Mouse (Mus musculus) embryonic facial prominence, embryonic 15.5 days (tissue): ENCODE data around the gene 1700003E16Rik. TPM values are rescaled to one million over a fixed set of nuclear protein-coding genes. Genes with fewer than 3 reads are reported as not detected.

Experiments
- ATAC-seq: fragments of 200-750 bp; cut with Nextera tagmentation; 2 replicates; pipeline ENCODE4 v1.8.0; 2017; ENCODE audit warnings: low read depth, moderate TSS enrichment; ENCODE audit not compliant: insufficient number of reproducible peaks, low FRiP score, low TSS enrichment
- H3K27ac ChIP-seq: fragments of 300-500 bp; sonication (generic); replicated peaks from 2 replicates; pipeline ENCODE4 v1.5.1; 2015; ENCODE audit warnings: mild to moderate bottlenecking, inconsistent platforms
- H3K27me3 ChIP-seq: fragments of 300-500 bp; sonication (generic); 2 replicates; pipeline ENCODE4 v1.6.1; 2015; ENCODE audit warnings: inconsistent platforms
- H3K36me3 ChIP-seq: fragments of 300-500 bp; sonication (generic); 2 replicates; pipeline ENCODE4 v1.6.1; 2015; ENCODE audit warnings: mild to moderate bottlenecking, inconsistent platforms
- H3K4me1 ChIP-seq: fragments of 300-500 bp; sonication (generic); 2 replicates; pipeline ENCODE4 v1.6.1; 2015; ENCODE audit warnings: inconsistent platforms
- H3K4me2 ChIP-seq: fragments of 300-500 bp; sonication (generic); replicated peaks from 2 replicates; pipeline ENCODE4 v1.6.1; 2015; ENCODE audit warnings: mild to moderate bottlenecking, inconsistent platforms
- H3K4me3 ChIP-seq: fragments of 300-500 bp; sonication (generic); replicated peaks from 2 replicates; pipeline ENCODE4 v1.5.1; 2015; ENCODE audit warnings: mild to moderate bottlenecking, inconsistent platforms
- H3K9ac ChIP-seq: fragments of 300-500 bp; sonication (generic); 2 replicates; pipeline ENCODE4 v1.6.1; 2015; ENCODE audit warnings: inconsistent platforms
- H3K9me3 ChIP-seq: fragments of 300-500 bp; sonication (generic); replicated peaks from 2 replicates; pipeline ENCODE4 v1.6.1; 2016; ENCODE audit warnings: inconsistent platforms
- WGBS: fragments of 180-500 bp; shearing (Covaris S2); methylation state at CpG from one replicate; pipeline ENCODE4 v1.1.7; 2015; 5-methylcytosine and 5-hydroxymethylcytosine counted together
- polyA plus RNA-seq: library from polyadenylated mRNA; unstranded; fragments of >200 nt; fragmentation: Nextera tagmentation; extraction: Ambion mirVana; gene quantifications from 2 replicates; pipeline ENCODE4 v1.2.1, GENCODE M21; 2015

1700003E16Rik gene
- polyA plus RNA-seq, 1 experiment from 2014 or later: 17.2 TPM

GRCm38 (mm10) chr6:83132176-83132919 lies 23.9 kb upstream of the 1700003E16Rik start:
- H3K4me1 ChIP-seq: peaks cover 22% of the 10 kb centered on the region
- H3K36me3 ChIP-seq: no peaks in the 10 kb centered on the region
- no peak overlapping the region for H3K9ac ChIP-seq
- no peak overlapping the region for H3K4me3 ChIP-seq
- ATAC-seq: no peak
- 84% methylated on average over 9 of the region's 9 CpGs for WGBS
- no peaks in the 10 kb centered on the region for H3K27me3 ChIP-seq
- H3K4me2 ChIP-seq: no peak overlapping the region
- H3K9me3 ChIP-seq: no peaks in the 10 kb centered on the region
- H3K27ac ChIP-seq: no peak overlapping the region

- no peak for ATAC-seq
- Histone ChIP-seq H3K9me3 (no peaks in the 10 kb centered on the region), H3K4me1 (peaks cover 38% of the 10 kb centered on the region), H3K36me3 (no peaks in the 10 kb centered on the region), H3K4me2 (no peak overlapping the region), H3K27ac (no peak overlapping the region), H3K9ac (no peak overlapping the region), H3K27me3 (no peaks in the 10 kb centered on the region), H3K4me3 (no peak overlapping the region)
- WGBS: 68% methylated on average over 3 of the region's 3 CpGs
Observed at GRCm38 (mm10) chr6:83134226-83134625, 22.0 kb upstream of the 1700003E16Rik start.

GRCm38 (mm10) chr6:83134951-83135513 lies 21.2 kb upstream of the 1700003E16Rik start, which contains the start of gene Rtkn:
TSS of gene Rtkn (plus strand) at chr6:83135463.
- WGBS: 54% methylated on average over 7 of the region's 7 CpGs
- peak within 1 kb of the TSS; percentile 62 for H3K9ac ChIP-seq
- no peaks in the 10 kb centered on the region for H3K27me3 ChIP-seq
- ATAC-seq: no peak
- peak within 1 kb of the TSS; percentile 72 for H3K4me2 ChIP-seq
- no peaks in the 10 kb centered on the region for H3K36me3 ChIP-seq
- peak within 1 kb of the TSS; percentile 100 for H3K27ac ChIP-seq
- H3K9me3 ChIP-seq: no peaks in the 10 kb centered on the region
- H3K4me1 ChIP-seq: peaks cover 46% of the 10 kb centered on the region
- peak within 1 kb of the TSS; percentile 52 for H3K4me3 ChIP-seq

- no peaks in the 10 kb centered on the region for H3K27me3 ChIP-seq
- 6% methylated on average over 37 of the region's 37 CpGs for WGBS
Observed at GRCm38 (mm10) chr6:83135571-83136161, 20.5 kb upstream of the 1700003E16Rik start.

GRCm38 (mm10) chr6:83136291-83136880 lies 19.8 kb upstream of the 1700003E16Rik start:
- H3K4me1 ChIP-seq: peaks cover 51% of the 10 kb centered on the region
- no peaks in the 10 kb centered on the region for H3K9me3 ChIP-seq
- ATAC-seq: no peak
- no peaks in the 10 kb centered on the region for H3K27me3 ChIP-seq
- H3K9ac ChIP-seq: peak overlapping the region; percentile 62
- H3K4me3 ChIP-seq: peak overlapping the region; percentile 52
- peak overlapping the region; percentile 72 for H3K4me2 ChIP-seq
- H3K27ac ChIP-seq: peak overlapping the region; percentile 100
- WGBS: 10% methylated on average over 5 of the region's 5 CpGs
- no peaks in the 10 kb centered on the region for H3K36me3 ChIP-seq

More at GRCm38 (mm10) chr6:83135571-83136161, 20.5 kb upstream of the 1700003E16Rik start:
- no peaks in the 10 kb centered on the region for H3K9me3 ChIP-seq
- ATAC-seq: no peak
- peaks cover 48% of the 10 kb centered on the region for H3K4me1 ChIP-seq
- H3K27ac ChIP-seq: peak overlapping the region; percentile 100
- H3K36me3 ChIP-seq: no peaks in the 10 kb centered on the region
- peak overlapping the region; percentile 52 for H3K4me3 ChIP-seq
- H3K9ac ChIP-seq: peak overlapping the region; percentile 62
- H3K4me2 ChIP-seq: peak overlapping the region; percentile 72

GRCm38 (mm10) chr6:83136881-83137575 lies 19.2 kb upstream of the 1700003E16Rik start:
- WGBS: under 1% methylated on average over 26 of the region's 26 CpGs
- H3K4me3 ChIP-seq: peak overlapping the region; percentile 52
- H3K4me1 ChIP-seq: peaks cover 58% of the 10 kb centered on the region
- ATAC-seq: peak; percentile 85
- peak overlapping the region; percentile 72 for H3K4me2 ChIP-seq
- H3K9ac ChIP-seq: peak overlapping the region; percentile 62
- H3K27ac ChIP-seq: peak overlapping the region; percentile 100
- no peaks in the 10 kb centered on the region for H3K27me3 ChIP-seq
- H3K36me3 ChIP-seq: no peaks in the 10 kb centered on the region
- H3K9me3 ChIP-seq: no peaks in the 10 kb centered on the region

GRCm38 (mm10) chr6:83137576-83137950 lies 18.6 kb upstream of the 1700003E16Rik start:
- peak overlapping the region; percentile 62 for H3K9ac ChIP-seq
- under 1% methylated on average over 12 of the region's 12 CpGs for WGBS
- peak; percentile 88 for ATAC-seq
- H3K9me3 ChIP-seq: no peaks in the 10 kb centered on the region
- H3K27ac ChIP-seq: peak overlapping the region; percentile 100
- H3K27me3 ChIP-seq: no peaks in the 10 kb centered on the region
- H3K4me3 ChIP-seq: peak overlapping the region; percentile 52
- peak overlapping the region; percentile 72 for H3K4me2 ChIP-seq
- H3K36me3 ChIP-seq: no peaks in the 10 kb centered on the region
- peaks cover 63% of the 10 kb centered on the region for H3K4me1 ChIP-seq

GRCm38 (mm10) chr6:83138056-83138455 lies 18.1 kb upstream of the 1700003E16Rik start:
- H3K4me3 ChIP-seq: peak overlapping the region; percentile 52
- peak overlapping the region; percentile 100 for H3K27ac ChIP-seq
- H3K4me1 ChIP-seq: peaks cover 68% of the 10 kb centered on the region
- H3K9me3 ChIP-seq: no peaks in the 10 kb centered on the region
- peak; percentile 49 for ATAC-seq
- H3K27me3 ChIP-seq: no peaks in the 10 kb centered on the region
- no peaks in the 10 kb centered on the region for H3K36me3 ChIP-seq
- peak overlapping the region; percentile 62 for H3K9ac ChIP-seq
- peak overlapping the region; percentile 72 for H3K4me2 ChIP-seq
- 1% methylated on average over 11 of the region's 11 CpGs for WGBS

GRCm38 (mm10) chr6:83140044-83140443 lies 16.2 kb upstream of the 1700003E16Rik start:
- H3K27ac ChIP-seq: peak overlapping the region; percentile 44; the same call in 1 of the 2 replicates
- no peak overlapping the region for H3K4me3 ChIP-seq
- ATAC-seq: no peak
- H3K9me3 ChIP-seq: no peaks in the 10 kb centered on the region
- H3K4me1 ChIP-seq: peaks cover 65% of the 10 kb centered on the region
- H3K9ac ChIP-seq: no peak overlapping the region
- 70% methylated on average over 8 of the region's 8 CpGs for WGBS
- H3K36me3 ChIP-seq: no peaks in the 10 kb centered on the region
- H3K27me3 ChIP-seq: no peaks in the 10 kb centered on the region
- no peak overlapping the region for H3K4me2 ChIP-seq

- no peaks in the 10 kb centered on the region for H3K27me3 ChIP-seq
- H3K9ac ChIP-seq: no peak overlapping the region
- H3K4me2 ChIP-seq: peak overlapping the region; percentile 46
- 29% methylated on average over 4 of the region's 4 CpGs for WGBS
- H3K4me3 ChIP-seq: peak overlapping the region; percentile 25
- H3K4me1 ChIP-seq: peaks cover 52% of the 10 kb centered on the region
- no peak for ATAC-seq
- no peak overlapping the region for H3K27ac ChIP-seq
- H3K36me3 ChIP-seq: peaks cover under 1% of the 10 kb centered on the region; the same call in 1 of the 2 replicates
- no peaks in the 10 kb centered on the region for H3K9me3 ChIP-seq
Observed at GRCm38 (mm10) chr6:83141636-83142035, 14.6 kb upstream of the 1700003E16Rik start.
